Comparison of ENCODE assay signal across 30 mouse cellular contexts in genomic region chr4:108565026-108565425, GRCm38 (mm10). TPM values are rescaled to one million over a fixed set of nuclear protein-coding genes. Genes with fewer than 3 reads are reported as not detected.
DNase-seq lines count a peak whose midpoint lies in the region; ATAC-seq and TF ChIP-seq lines count a peak whose summit lies in the region.
"Had no signal": no experiment of that assay in that cellular context is flagged by ENCODE, and none has a peak within 500 bp of the region (broad histone marks: within the 10 kb centered on the region; RNA-seq: fewer than 3 reads in every experiment).

No protein-coding gene starts in this region.

- H3K36me3 ChIP-seq in midbrain, embryonic 11.5 days (ENCODE audit: control insufficient read depth, insufficient read depth, low read length) = peaks cover 26% of the 10 kb centered on the region
- H3K36me3 ChIP-seq in midbrain, embryonic 14.5 days (ENCODE audit: control insufficient read depth, insufficient read depth, low read length) = peaks cover 92% of the 10 kb centered on the region
- H3K36me3 ChIP-seq in intestine, postnatal 0 days (ENCODE audit: control insufficient read depth, insufficient read depth) = peaks cover 77% of the 10 kb centered on the region

- TF ChIP-seq CTCF in intestine, postnatal 0 days (IDR thresholded peaks at IDR 0.05; ENCODE audit: low read depth) = no peak

- no peak overlapping the region for H3K27ac ChIP-seq in midbrain, embryonic 11.5 days (ENCODE audit: low read depth, low read length)
- H3K27ac ChIP-seq in midbrain, embryonic 14.5 days (replicated peaks; ENCODE audit: low read depth, low read length) = no peak overlapping the region
- H3K27ac ChIP-seq in intestine, postnatal 0 days (ENCODE audit: low read depth, low read length) = no peak overlapping the region
- H3K27ac ChIP-seq: embryonic facial prominence, embryonic 10.5 days; embryonic facial prominence, embryonic 13.5 days; forebrain, embryonic 10.5 days; forebrain, embryonic 13.5 days; heart, adult 2 months; heart, embryonic 10.5 days; heart, embryonic 13.5 days; hindbrain, embryonic 15.5 days; intestine, embryonic 15.5 days had no signal

- H3K4me2 ChIP-seq in midbrain, embryonic 11.5 days = no peak overlapping the region
- no peak overlapping the region for H3K4me2 ChIP-seq in midbrain, embryonic 14.5 days (ENCODE audit: low read length)
- H3K4me2 ChIP-seq in intestine, postnatal 0 days (replicated peaks; ENCODE audit: low read depth) = no peak overlapping the region
- H3K4me2 ChIP-seq: embryonic facial prominence, embryonic 13.5 days; forebrain, embryonic 13.5 days; heart, embryonic 13.5 days; hindbrain, embryonic 15.5 days; intestine, embryonic 15.5 days had no signal

- no peaks in the 10 kb centered on the region for H3K9me3 ChIP-seq in midbrain, embryonic 11.5 days (ENCODE audit: control insufficient read depth, low read length)
- H3K9me3 ChIP-seq in midbrain, embryonic 14.5 days (ENCODE audit: control insufficient read depth, low read length) = no peaks in the 10 kb centered on the region
- no peaks in the 10 kb centered on the region for H3K9me3 ChIP-seq in intestine, postnatal 0 days (ENCODE audit: control insufficient read depth)
- H3K9me3 ChIP-seq: embryonic facial prominence, embryonic 10.5 days; embryonic facial prominence, embryonic 13.5 days; forebrain, embryonic 10.5 days; forebrain, embryonic 13.5 days; heart, embryonic 10.5 days; heart, embryonic 13.5 days; hindbrain, embryonic 15.5 days; intestine, embryonic 15.5 days had no signal

- peak; percentile 80 for DNase-seq in midbrain, embryonic 11.5 days (ENCODE audit: low spot score, missing footprints)
- no peak for DNase-seq in midbrain, embryonic 14.5 days
- DNase-seq in 416B (ENCODE audit: low read depth) (peak; percentile 78), NIH3T3 (ENCODE audit: low read depth) (peak; percentile 41)
- no peak for DNase-seq in urinary bladder, postnatal 14 days (ENCODE audit: low spot score)
- DNase-seq: adrenal gland, adult 8-10 months; adrenal gland, postnatal 25 days; cerebellum, adult 11 months; cerebellum, postnatal 25 days; embryo, embryonic 11 days; gastrocnemius, postnatal 10 days; gastrocnemius, postnatal 36 days; heart, adult 2 months; heart, postnatal 14 days; heart, postnatal 4 days; kidney, adult 18-20 months; kidney, adult 9 months had no signal

- H3K27me3 ChIP-seq in midbrain, embryonic 11.5 days (ENCODE audit: control insufficient read depth, insufficient read depth, low read length) = no peaks in the 10 kb centered on the region
- no peaks in the 10 kb centered on the region for H3K27me3 ChIP-seq in midbrain, embryonic 14.5 days (ENCODE audit: control insufficient read depth, insufficient read depth, low read length)
- no peaks in the 10 kb centered on the region for H3K27me3 ChIP-seq in intestine, postnatal 0 days (replicated peaks; ENCODE audit: control insufficient read depth, insufficient read depth, low read length)
- H3K27me3 ChIP-seq: embryonic facial prominence, embryonic 13.5 days; forebrain, embryonic 13.5 days; heart, embryonic 13.5 days; hindbrain, embryonic 15.5 days; intestine, embryonic 15.5 days had no signal

- no peaks in the 10 kb centered on the region for H3K4me1 ChIP-seq in midbrain, embryonic 11.5 days (ENCODE audit: control insufficient read depth, insufficient read depth, low read length)
- H3K4me1 ChIP-seq in midbrain, embryonic 14.5 days (ENCODE audit: control insufficient read depth, insufficient read depth, low read length) = no peaks in the 10 kb centered on the region
- no peaks in the 10 kb centered on the region for H3K4me1 ChIP-seq in intestine, postnatal 0 days (replicated peaks; ENCODE audit: control insufficient read depth, insufficient read depth, low read length)
- H3K4me1 ChIP-seq: embryonic facial prominence, embryonic 10.5 days; embryonic facial prominence, embryonic 13.5 days; forebrain, embryonic 10.5 days; forebrain, embryonic 13.5 days; heart, embryonic 10.5 days; heart, embryonic 13.5 days; hindbrain, embryonic 15.5 days; intestine, embryonic 15.5 days had no signal

- WGBS in midbrain, embryonic 11.5 days = 84% methylated on average over 1 of the region's 1 CpGs
- 88% methylated on average over 1 of the region's 1 CpGs for WGBS in midbrain, embryonic 14.5 days
- WGBS in intestine, postnatal 0 days = 70% methylated on average over 1 of the region's 1 CpGs

- H3K9ac ChIP-seq in midbrain, embryonic 11.5 days (ENCODE audit: low read length) = no peak overlapping the region
- no peak overlapping the region for H3K9ac ChIP-seq in midbrain, embryonic 14.5 days (replicated peaks; ENCODE audit: low read length)
- H3K9ac ChIP-seq in intestine, postnatal 0 days (ENCODE audit: low read depth, low read length) = no peak overlapping the region
- H3K9ac ChIP-seq: embryonic facial prominence, embryonic 13.5 days; forebrain, embryonic 13.5 days; heart, embryonic 13.5 days; hindbrain, embryonic 15.5 days; intestine, embryonic 15.5 days had no signal

- ATAC-seq in midbrain, embryonic 11.5 days (ENCODE audit: low FRiP score) = no peak
- ATAC-seq in midbrain, embryonic 14.5 days (ENCODE audit: low FRiP score, low TSS enrichment) = no peak
- ATAC-seq in erythroblast, adult 5-6 weeks (replicated peaks; ENCODE audit: low FRiP score, poor library complexity, severe bottlenecking) = no peak
- no peak for ATAC-seq in intestine, postnatal 0 days
- ATAC-seq: activated CD4-positive, CD25-positive, alpha-beta regulatory T cell, adult 4 months; CD4-positive, CD25-positive, alpha-beta regulatory T cell, adult 4 months; forebrain, embryonic 13.5 days; forebrain, embryonic 16.5 days; intestine, embryonic 15.5 days had no signal

- H3K4me3 ChIP-seq in midbrain, embryonic 11.5 days (ENCODE audit: low read depth, low read length) = no peak overlapping the region
- no peak overlapping the region for H3K4me3 ChIP-seq in midbrain, embryonic 14.5 days (replicated peaks; ENCODE audit: low read depth, low read length)
- no peak overlapping the region for H3K4me3 ChIP-seq in intestine, postnatal 0 days (ENCODE audit: low read depth, low read length)
- H3K4me3 ChIP-seq: embryonic facial prominence, embryonic 10.5 days; embryonic facial prominence, embryonic 13.5 days; forebrain, embryonic 10.5 days; forebrain, embryonic 13.5 days; heart, adult 2 months; heart, embryonic 10.5 days; heart, embryonic 13.5 days; hindbrain, embryonic 15.5 days; intestine, embryonic 15.5 days had no signal

RNA-seq across cellular contexts. Expression of gene Prpf38a, which starts 14.1 kb away (rescaled TPM):
- polyA plus RNA-seq in midbrain, embryonic 11.5 days (2014; fragmentation: Nextera tagmentation; extraction: Ambion mirVana) = 124 and 128 TPM in 2 replicates
- polyA plus RNA-seq in midbrain, embryonic 14.5 days (2014; fragmentation: Nextera tagmentation; extraction: Ambion mirVana) = 77.2 and 88.0 TPM in 2 replicates
- 12.9 and 19.2 TPM in 2 replicates for total RNA-seq in erythroblast, adult 5-6 weeks (2015; ENCODE audit: low replicate concordance)
- 37.7 and 46.8 TPM in 2 replicates for total RNA-seq in erythroblast, adult 5-6 weeks (2017; ENCODE audit: low replicate concordance)
- polyA plus RNA-seq in intestine, postnatal 0 days (2015; fragmentation: Nextera tagmentation; extraction: Ambion mirVana) = 64.1 and 65.2 TPM in 2 replicates

RNA-seq across cellular contexts. Expression of gene Orc1, which starts 14.2 kb away (rescaled TPM):
- polyA plus RNA-seq in midbrain, embryonic 11.5 days (2014; fragmentation: Nextera tagmentation; extraction: Ambion mirVana) = 15.4 and 17.3 TPM in 2 replicates
- 1.5 and 2.1 TPM in 2 replicates for polyA plus RNA-seq in midbrain, embryonic 14.5 days (2014; fragmentation: Nextera tagmentation; extraction: Ambion mirVana)
- 9.8 and 11.3 TPM in 2 replicates for total RNA-seq in erythroblast, adult 5-6 weeks (2015; ENCODE audit: low replicate concordance)
- total RNA-seq in erythroblast, adult 5-6 weeks (2017; ENCODE audit: low replicate concordance) = 16.6 and 22.4 TPM in 2 replicates
- polyA plus RNA-seq in intestine, postnatal 0 days (2015; fragmentation: Nextera tagmentation; extraction: Ambion mirVana) = 3.1 and 3.2 TPM in 2 replicates
- total RNA-seq: heart, adult 2 months had no signal

RNA-seq across cellular contexts. Expression of gene Cc2d1b, which starts 54.7 kb away (rescaled TPM):
- 15.3 and 19.8 TPM in 2 replicates for polyA plus RNA-seq in midbrain, embryonic 11.5 days (2014; fragmentation: Nextera tagmentation; extraction: Ambion mirVana)
- polyA plus RNA-seq in midbrain, embryonic 14.5 days (2014; fragmentation: Nextera tagmentation; extraction: Ambion mirVana) = 21.1 and 25.3 TPM in 2 replicates
- 2.7 and 13.0 TPM in 2 replicates for total RNA-seq in erythroblast, adult 5-6 weeks (2015; ENCODE audit: low replicate concordance)
- total RNA-seq in erythroblast, adult 5-6 weeks (2017; ENCODE audit: low replicate concordance) = 8.3 and 8.8 TPM in 2 replicates
- polyA plus RNA-seq in intestine, postnatal 0 days (2015; fragmentation: Nextera tagmentation; extraction: Ambion mirVana) = 25.7 and 26.7 TPM in 2 replicates

Comparison
In these comparisons a context has a peak if more than half of its experiments do, and no peak if none do; other contexts are left out.
1. DNase-seq: peak in midbrain, embryonic 11.5 days (single experiment), 416B (single experiment) and NIH3T3 (single experiment); none in midbrain, embryonic 14.5 days (single experiment) and urinary bladder, postnatal 14 days (single experiment).